Mouse (Mus musculus) ES-Bruce4 (cell line): ENCODE measurements at regions not wholly inside any gene's neighbourhood (a gene's known extent, or its start where the extent isn't known, plus 50 kb on each side); places are given as distances from the start of the nearest gene placed in this dataset.

Experiments used
- CTCF ChIP-seq: IDR thresholded peaks from one replicate; pipeline ENCODE4 v1.8.1; 2011; ENCODE audit warnings: low read depth, low read length
- EP300 ChIP-seq: IDR thresholded peaks from 2 replicates; pipeline ENCODE4 v1.6.1; 2011; ENCODE audit warnings: low read depth, low read length; ENCODE audit not compliant: insufficient read depth

DNA sequence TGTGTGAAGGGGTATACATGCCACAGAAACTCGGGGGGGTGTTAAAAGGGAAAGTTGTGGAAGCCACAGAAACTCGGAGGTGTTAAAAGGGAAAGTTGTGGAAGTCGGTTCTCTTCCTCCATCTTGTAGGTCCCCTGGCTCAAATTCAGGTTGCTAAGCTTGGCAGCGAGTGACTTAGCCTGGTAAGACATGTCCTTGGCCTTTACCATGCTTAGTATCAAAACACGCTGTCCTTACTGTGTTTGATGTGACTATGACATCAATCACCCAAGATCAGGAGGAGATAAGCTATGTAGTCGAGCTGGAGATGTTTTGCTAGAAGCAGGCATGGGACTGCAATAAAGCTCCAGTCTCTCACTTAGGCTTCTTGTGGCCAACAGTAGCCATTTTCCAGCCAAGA lies 74.4 kb upstream of the Acsl4 start:
- TF ChIP-seq CTCF (no peak), EP300 (no peak)
